Mouse (Mus musculus) lung, adult 18-20 months (tissue): ENCODE data around the gene Eif2b3.

ENCODE experiments used
- DNase-seq, 2 experiments: peaks; one replicate each; pipeline ENCODE4 v3.0.0; 2022; ENCODE audit warnings: mixed read lengths in 2 of 2

The Eif2b3 gene

DNA sequence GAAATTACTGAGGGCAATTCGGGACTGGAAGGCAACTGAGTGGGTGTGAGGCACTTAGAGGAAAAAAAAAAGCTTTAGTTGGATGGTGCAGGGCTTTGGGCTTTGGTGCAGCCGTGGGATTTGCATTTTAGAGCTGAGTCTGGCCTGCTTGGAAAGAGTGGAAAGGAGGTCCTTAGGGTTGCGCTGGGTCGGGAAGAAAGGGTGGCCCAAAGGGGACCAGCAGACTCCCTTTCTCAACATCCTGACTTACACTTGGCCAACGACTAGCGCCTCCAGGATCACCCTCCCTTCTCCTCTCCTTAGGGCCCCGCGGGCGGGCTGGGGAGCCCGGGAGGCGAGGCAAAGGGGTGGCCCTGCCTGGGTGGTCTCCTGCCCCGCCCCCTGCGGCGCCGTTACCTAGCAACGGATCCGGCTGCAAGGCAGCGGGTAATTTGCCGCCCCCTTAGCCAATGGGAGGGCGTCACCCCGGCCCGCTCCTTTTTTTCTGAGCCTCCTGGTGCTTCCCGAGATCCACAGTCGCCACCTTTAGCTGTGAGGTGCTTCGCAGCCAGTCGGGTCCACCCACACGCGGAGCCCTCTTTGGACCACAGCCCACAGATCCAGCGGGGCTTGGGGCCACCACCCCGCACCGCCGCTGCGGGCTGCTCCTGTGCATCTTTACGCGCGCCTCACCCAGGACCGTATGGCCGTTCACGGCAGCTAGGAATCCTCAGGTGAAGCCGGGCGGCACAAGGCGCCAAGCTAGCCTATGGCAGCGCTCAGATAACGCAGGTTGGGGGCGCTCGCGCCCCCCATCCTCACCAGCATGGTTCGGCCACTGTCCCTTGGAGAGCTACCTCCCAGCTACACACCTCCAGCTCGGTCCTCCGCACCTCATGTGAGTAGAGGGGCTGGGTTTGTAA, 76.6 kb downstream of the Eif2b3 start, which contains the start of gene Ptch2:
Gene Ptch2, plus strand, starts transcription at position 525 of the 902 bp plus-strand sequence.
- peak; percentile 48 to 55 for DNase-seq

DNA sequence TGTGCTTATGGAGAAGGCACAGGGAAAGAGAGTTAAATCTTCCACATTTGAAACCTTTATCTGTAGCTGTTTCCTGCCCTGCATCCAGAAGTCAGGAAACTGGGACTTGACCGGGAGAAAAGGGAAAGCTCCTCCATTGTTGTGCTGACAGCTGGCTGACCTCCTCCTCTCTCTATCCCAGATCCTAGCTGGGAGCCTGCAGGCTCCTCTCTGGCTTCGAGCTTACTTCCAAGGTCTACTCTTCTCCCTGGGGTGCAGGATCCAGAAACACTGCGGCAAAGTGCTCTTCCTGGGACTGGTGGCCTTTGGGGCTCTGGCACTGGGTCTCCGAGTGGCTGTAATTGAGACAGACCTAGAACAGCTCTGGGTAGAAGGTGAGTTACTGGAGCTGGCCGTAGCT, 77.5 kb downstream of the Eif2b3 start:
- no peak for DNase-seq

DNA sequence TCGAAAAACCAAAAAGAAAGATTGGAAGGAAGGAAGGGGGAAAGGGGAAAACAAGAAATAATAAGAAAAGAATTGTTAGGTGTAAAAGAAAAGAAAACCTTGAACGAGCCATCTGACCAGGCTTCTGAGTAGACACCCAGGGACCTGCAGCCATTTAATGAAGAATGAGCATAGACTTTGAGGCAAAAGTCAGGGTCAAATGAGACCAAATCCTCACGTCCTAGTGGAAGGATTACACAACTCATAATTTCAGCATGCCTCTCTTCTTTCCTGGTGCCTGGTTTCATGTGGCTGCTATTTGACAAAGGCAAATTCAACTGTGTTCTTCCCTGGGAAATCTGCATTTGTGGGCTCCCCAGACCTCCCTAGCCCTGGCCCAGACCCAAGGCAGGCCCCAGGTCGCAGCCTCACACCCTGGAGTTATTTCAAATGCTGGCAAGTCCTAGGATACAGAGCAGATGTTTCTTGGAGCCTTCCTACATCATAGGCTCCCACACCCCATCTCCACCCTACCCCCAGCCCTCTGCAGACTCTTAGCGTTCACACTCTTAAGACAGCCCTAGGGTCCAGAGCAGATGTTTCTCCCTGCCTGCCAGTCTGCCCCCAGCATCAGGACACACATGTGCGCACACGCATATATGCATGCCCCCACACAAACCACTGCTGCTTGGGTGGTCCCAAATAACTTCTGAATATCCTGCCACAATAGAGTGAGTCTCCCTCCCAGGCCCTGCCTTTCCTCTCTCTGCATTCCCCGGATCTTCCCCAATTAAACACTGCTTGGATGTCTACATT, 79.0 kb downstream of the Eif2b3 start:
- no peak for DNase-seq

DNA sequence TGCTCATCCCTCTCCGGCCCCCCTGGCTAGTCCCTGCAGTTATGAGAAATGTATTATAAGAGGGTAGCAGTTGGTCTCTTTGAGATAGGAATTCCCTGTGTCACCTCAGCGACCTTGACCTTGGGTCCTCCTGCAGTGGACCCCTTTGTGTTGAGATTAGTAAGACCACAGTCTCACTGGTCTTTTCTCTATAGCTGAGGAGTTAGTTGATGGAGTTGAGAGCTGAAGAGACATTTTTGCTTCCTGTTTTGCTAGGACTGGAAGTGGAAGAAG, 79.5 kb downstream of the Eif2b3 start:
- no peak for DNase-seq

DNA sequence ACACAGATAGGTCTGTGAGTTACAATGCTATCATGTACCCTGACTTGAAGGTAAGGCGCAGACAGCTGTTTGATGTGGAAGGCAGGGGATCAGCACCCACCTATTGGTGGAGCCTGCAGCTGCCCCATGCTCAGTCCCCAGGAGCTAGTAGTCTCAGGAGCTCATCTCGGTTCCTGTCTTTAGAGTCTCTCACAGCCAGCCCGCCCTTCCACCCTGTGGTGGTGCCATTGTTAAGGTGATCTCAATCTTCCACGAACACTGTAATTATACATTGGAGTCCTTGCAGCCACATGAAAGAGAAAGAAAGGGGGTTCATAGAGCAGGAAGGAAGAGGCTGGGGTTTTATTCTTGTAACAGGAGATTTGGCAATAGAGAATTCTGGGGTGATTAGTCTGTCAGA, 80.8 kb downstream of the Eif2b3 start:
- no peak for DNase-seq

DNA sequence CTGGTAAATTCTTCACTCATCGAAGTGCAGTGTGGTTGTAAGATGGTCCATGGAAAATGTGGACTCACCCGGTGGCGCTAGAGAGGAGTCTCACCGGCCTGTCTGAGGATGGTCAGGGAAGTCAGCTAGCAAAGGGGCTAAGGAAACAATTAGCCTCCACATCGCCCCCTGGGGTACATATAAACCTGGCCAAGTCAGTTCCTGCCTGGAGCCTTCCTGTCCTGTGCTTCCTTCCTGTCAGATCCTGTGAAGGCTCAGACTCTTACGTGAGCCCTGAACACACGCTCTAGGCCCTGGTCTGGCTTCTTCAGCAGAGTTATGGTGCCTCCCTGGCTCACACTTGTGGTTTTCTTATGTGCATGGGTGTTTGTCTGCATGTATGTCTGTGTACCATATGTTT, 82.0 kb downstream of the Eif2b3 start:
- no peak for DNase-seq

DNA sequence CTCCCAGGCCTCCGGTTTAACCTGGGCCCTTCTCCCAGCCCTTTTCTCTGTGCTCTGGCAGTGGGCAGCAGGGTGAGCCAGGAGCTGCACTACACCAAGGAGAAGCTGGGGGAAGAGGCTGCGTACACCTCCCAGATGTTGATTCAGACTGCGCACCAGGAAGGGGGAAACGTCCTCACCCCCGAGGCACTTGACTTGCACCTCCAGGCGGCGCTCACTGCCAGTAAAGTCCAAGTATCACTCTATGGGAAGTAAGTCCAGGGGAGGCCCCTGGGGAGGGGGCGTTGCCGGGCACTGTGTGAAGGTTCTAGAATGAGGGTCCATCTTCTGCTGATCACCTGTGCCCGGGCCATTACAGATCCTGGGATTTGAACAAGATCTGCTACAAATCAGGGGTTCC, 85.5 kb downstream of the Eif2b3 start:
- DNase-seq: no peak

DNA sequence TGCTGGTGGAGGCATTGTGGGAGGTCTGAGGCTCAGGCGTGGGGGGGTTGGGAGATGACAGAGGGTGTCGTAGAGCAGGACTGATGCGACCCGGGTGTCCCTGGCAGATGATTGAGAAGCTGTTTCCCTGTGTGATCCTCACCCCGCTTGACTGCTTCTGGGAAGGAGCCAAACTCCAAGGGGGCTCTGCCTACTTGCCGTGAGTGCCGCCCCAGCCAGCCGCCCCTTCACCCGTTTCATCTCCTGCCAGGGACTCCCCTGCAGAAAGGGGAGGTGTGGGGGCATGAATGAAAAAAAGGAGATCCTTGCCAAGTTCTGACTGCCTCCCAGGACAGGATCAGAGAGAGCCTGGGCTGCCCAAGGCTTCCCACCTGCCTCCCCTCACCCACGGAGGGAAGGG, 85.9 kb downstream of the Eif2b3 start:
- DNase-seq: no peak

DNA sequence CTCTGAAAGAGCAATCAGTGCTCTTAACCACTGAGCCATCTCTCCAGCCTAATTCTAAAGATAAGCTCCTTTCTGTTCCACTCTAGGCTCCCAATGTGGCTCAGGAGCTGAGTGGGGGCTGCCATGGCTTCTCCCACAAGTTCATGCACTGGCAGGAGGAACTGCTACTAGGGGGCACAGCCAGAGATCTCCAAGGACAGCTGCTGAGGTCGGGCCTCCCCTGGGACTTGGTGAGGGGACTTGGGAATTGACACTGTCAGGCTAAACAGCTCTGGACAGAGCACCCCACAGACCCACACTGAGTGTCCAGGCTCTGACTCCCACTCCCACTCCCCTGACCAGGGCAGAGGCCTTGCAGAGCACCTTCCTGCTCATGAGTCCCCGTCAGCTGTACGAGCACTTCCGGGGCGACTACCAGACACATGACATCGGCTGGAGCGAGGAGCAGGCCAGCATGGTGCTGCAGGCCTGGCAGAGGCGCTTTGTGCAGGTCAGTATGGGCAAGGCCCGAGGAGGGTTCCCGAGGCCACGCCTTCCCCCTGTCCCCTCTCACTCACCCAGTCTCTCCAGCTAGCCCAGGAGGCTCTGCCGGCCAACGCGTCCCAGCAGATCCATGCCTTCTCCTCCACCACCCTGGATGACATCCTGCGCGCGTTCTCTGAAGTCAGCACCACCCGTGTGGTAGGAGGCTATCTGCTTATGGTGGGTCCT, 88.8 kb downstream of the Eif2b3 start:
- DNase-seq: no peak

DNA sequence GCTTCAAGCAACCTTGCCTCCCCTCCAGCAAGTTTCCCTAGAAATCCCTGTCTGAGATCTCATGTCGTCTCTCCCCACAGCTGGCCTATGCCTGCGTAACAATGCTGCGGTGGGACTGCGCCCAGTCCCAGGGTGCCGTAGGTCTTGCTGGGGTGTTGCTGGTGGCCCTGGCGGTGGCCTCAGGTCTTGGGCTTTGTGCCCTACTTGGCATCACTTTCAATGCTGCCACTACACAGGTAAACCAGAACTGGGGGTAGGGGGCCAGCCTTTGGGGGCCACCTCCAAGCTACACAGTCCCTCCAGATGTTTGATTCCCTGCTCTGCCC, 89.3 kb downstream of the Eif2b3 start:
- DNase-seq: no peak

DNA sequence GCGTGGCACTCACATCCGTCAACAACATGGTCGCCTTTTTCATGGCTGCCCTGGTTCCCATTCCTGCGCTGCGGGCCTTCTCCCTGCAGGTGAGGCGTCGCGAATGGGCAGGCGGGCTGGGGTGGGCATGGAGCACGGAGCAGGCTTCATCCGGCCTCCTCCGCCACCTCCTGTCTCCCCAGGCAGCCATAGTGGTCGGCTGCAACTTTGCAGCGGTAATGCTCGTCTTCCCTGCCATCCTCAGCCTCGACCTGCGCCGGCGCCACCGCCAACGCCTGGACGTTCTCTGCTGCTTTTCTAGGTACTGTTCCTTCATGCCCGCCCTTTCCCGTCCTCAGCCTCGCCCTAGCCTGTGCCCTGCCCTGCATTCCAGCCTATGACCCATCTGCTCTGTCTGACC, 90.1 kb downstream of the Eif2b3 start:
- no peak for DNase-seq

DNA sequence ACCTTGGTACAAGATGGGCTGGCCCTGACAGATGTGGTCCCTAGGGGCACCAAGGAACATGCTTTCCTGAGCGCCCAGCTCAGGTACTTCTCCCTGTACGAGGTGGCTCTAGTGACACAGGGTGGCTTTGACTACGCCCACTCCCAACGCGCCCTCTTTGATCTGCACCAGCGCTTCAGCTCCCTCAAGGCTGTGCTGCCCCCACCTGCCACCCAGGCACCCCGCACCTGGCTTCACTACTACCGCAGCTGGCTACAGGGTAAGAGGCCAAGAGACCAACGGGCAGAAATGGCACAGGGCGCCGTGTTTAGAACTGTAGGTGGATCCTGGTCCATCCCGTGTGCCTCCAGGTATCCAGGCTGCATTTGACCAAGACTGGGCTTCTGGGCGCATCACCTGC, 91.0 kb downstream of the Eif2b3 start:
- DNase-seq: no peak

DNA sequence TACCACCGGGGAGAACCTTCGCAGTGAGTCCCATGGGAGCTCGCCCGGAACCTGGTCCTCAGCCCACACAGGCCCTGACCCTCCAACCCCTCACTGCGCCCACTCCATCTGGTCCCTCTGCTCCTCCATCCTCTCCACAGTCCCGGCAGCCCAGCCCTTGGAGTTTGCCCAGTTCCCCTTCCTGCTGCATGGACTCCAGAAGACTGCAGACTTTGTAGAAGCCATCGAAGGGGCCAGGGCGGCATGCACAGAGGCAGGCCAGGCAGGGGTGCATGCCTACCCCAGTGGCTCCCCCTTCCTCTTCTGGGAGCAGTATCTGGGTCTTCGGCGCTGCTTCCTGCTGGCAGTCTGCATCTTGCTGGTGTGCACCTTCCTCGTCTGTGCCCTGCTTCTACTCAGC, 91.8 kb downstream of the Eif2b3 start:
- DNase-seq: no peak

DNA sequence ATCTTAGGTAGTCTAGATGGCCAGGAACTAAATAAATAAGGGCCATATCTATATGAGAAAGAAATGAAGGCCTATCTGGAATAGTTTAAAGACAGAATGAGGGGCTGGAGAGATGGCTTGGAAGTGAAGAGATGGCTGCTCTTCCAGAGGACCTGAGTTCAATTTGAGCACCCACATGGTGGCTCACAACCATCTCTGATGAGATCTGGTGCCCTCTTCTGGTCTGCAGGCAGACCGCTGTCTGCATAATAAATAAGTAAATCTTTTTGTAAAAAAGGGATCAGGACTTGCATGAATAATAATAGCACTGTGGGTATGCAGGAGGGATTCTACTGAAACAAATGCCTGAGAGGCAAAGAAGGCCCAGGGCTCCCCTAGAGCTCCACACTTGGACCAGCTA, 94.0 kb downstream of the Eif2b3 start:
- DNase-seq: no peak

DNA sequence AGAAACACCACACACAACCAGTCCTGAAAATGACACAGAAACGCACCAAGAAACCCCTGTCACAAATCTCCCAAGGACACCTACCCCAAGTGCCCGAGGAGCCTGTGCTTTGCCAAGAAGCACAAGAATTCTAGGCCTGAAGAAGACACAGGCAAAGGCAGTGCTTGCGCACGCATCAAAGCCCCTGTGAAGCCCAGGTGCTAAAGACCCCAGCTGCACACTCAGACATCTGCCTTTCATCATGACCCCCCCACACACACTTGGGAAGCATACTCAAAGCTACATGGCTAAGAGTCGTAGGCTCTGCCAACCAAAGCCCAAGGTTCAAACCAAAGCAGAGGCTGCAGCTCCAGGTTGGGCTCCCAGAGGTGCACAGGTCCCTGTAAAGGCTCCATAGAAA, 96.4 kb downstream of the Eif2b3 start:
- DNase-seq: no peak

DNA sequence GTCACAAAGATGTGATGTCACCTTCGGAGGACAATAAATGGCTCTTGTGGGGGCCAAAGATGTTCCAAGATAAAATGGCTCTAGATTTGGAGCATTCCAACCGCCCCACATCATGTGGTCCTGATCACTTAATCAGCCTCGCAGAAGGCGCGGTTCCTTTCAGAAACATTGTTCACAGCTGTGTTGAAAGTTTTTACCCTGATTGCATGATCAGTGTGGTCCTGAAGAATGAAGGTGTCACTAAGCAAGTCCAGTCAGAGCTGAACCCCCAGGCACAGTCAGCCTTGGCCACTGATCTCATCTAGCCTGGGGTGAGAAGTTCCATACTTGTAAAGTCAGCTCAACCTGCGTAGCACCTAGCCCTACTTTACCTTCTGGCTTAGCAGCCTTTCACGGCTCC, 98.7 kb downstream of the Eif2b3 start:
- DNase-seq: no peak

DNA sequence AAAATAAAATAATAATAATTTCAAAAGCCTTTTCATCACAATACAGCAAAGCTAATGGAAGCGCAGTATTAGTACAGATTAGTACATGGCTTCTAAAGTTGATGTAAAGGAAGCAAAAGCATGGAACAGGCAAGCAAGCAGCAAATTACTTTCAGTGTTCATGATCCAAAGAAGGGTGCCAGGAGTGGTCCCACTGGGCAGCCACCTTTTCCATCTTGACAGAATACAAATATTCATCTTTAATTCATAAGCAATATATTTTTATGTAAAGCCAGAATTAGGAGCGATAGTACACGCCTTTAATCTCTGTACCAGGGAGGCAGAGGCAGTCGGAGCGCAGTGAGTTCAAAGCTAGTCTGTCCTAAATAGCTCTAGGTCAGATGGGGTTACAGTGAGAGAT, 100.4 kb downstream of the Eif2b3 start:
- DNase-seq: no peak

DNA sequence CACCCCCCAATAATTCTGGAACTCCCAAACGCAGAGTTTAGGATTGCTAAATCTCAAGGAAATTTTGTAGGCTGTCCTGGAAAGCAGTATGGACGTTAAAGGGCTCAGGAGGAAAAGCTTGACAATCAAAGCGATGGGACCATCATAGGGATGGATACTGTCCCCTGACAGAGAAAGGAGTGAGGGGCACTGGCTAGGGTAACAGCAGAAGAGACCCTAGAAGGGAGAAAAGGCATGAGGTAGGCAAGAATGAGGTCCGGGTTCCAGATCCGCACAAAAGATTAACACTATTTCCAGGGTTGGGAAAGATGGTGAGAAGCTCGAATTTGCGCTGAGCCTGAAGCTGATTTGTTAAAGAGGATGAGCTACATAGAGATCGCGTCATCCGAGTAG, 100.8 kb downstream of the Eif2b3 start:
- no peak for DNase-seq

DNA sequence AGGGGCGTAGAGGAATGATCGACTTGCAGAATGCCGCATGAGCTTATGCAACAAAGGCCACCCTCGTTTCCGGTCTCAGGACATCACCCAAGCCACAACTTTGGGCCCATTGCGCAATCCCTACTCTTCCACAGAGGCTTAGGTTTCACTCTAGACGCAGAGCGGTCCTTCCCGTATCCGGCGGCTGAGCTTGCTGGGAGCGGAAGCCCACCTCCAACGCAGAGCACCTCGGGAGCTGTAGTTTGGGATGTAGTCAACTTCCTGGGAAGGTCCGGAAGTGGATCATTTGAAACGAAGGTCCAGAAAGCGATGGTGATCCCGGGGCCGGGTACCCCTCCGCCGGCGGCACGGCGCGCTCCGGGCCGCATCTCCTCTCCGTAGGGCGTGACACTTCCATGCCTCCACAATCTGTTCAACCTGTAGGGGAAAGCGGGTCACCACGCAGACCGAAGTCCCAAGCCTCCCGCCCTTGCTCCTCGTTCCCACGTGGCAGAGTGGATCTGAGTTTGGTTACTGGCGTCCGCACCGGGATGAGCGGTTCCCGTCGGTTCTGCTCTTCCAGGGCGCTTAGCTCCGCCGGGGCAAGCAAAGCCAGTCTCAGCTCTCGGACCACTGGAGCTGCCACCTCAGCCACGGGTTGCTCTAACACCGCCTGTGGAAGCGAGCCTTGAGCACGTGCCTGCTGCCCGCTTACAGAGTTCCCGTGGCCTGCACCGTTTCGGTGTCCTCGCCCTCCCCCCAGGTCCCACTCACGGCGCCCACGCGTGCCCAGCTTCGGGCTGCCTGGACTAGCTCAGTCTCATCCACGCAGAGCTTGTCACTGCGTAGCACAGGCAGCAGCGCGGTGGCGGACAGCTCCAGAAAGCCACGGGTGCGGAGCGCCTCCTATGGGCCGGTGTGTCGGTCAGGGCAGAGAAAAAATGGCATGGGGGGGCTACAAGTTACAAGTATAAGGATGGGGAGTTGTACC, 101.5 kb downstream of the Eif2b3 start:
- peak; percentile 98 to 99 for DNase-seq

DNA sequence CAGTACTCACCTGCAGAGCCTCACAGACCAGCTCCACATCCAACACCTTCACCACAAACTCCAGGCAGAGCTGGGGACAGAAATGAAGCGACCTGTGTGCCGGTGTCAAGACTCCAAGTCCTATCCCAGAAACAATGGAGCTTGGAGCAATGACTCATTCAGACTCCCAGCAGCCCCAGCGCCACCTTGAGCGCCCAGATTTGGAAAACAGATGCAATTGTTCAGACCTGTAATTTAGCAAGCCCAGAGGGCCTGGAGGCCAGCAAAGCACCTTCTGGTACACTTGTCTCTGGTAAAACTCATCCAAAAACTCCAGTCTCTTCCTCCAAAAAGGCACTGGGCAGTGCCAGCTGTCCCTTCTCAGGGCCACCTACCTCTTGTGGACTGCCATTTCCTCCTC, 103.0 kb downstream of the Eif2b3 start:
- DNase-seq: no peak

DNA sequence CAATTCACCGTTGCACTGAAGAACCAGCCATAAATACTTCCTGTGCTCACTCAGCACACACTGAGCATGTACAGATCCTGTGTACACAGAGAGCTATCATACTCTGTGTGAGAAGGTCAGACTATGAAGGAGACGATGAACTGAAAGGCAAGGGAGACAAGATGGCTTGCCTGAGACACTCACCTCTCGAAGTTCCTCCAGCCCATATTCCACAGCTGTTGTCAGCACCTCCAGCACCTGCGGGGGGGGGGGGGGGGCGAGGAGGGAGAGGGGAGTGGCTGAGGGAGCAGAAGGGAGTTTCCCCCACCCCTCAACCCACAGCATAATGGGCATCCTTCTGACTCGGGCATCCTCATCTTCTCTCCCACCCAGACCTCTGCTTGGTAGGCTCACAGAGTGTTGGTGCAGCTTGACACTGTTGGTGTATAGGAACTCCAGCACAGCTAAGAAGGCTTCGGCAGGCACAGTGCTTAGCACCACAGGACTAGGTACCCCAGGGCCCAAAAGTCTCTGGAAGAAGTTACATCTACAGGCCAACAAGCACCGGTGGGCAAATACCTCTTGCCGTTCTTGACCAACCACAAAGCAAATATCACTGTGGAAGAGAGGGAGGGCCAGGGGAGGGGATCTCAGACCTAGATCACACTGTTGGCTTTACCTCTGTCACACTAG, 104.5 kb downstream of the Eif2b3 start:
- DNase-seq: no peak

DNA sequence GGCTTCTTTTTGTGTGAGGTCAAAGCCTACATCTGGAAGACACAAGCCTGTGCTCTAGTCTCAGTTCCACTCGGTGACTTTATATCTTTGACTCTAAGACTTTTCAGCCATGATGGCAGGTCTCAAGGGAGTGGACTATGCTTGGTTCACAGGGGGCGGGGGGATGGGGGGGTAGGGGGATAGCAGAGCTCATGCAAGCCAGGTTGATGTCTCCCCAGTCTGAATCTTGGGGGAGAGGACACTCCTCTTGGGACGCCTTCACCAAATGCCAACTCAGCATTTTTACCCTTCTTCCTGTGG, 105.0 kb downstream of the Eif2b3 start:
- no peak for DNase-seq
